Mouse (Mus musculus): ENCODE measurements around the gene Zbtb37. TPM values are rescaled to one million over a fixed set of nuclear protein-coding genes. Genes with fewer than 3 reads are reported as not detected.
"Not testable (repeated sequence)": the region's sequence is repeated elsewhere in the genome, so short reads cannot be mapped to it uniquely, and the experiment has no call there.

Zbtb37 gene
- polyA plus RNA-seq, 1 experiment from 2014 or later: 5.2 TPM

DNA sequence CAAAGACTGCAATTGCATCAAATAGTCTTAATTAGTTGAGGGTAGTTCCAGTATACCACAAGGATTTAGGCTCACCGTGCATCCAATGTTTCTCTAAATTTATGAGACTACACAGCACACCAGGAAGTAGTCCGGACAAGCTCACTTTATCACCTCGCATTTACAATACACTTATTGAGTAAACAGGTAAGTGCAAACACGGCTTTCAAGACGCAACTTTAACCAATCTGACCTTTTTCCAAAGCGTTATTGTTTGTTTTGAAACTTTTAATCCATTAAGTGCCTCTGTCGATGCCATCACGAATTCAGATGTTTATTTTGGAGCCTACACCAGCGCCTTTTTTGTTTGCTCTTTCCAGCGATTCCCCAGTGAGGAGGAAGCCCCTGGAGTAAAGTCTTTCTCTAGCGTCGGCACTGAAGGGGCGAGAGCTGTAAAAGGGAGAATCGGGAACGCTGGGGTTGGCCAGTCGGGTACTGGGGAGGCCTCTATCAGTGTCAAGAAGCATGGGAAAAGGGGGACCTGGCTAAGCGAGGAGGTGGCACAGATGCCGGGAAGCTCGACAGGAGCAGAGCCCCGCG lies 704 bp downstream of the Zbtb37 start:
- no peak for DNase-seq (ENCODE audit: low spot score)

DNA sequence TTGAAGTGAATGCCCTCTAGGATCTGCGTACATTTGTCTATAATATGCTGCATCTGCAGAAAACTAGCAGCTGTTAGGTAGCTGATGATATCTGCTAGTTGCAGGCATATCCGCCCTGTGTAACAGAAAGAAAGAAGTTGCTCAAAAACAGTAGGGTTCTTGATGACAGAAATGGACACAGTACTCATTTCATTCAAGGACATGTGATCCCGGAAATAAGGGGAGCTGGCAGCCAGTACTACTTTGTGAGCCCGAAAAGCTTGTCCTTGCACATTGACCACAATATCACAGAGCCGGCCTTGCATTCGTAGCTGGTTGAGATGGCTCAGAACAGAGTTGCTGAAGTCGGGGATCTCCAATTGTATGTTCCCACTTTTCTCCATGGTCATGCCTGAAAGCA lies 2.3 kb downstream of the Zbtb37 start:
- no peak for DNase-seq (ENCODE audit: low spot score)

DNA sequence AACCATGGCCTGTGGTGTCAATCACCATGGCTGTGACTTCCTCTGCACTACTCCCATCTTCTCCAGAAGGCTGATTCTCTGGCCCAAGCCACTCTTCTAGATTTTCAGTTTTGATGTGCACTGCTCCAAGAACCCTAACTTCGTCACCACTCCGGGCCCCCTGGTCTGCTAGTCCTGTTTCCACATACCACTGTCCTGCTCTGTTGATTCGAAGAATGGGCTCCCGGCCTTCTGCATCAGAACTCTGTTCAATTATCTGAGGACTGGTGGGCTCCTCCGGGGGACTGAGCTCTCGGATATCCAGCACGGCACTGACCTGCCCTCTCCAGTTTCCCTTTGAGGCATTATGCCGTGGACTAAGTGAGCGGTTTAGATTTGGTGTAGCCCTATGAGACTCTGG lies 2.8 kb downstream of the Zbtb37 start:
- DNase-seq (ENCODE audit: low spot score): no peak

DNA sequence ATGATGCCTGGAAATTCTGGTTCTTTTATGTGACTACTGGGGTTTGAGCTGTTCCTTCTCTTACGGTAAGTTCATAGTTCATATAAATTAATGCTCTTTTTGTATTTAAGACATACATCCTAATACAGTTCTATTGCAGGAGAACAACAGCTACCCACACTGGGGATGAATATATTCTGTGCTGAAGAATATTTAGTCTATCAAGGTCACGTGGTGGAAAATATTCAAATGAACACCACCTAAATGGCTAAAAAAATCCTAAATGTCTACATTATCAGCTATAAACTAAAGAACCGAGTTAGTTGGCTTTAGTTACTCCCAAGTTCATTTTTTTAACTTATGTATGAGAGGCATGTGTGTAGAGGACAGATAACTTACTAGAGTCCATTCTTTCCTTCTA lies 4.6 kb downstream of the Zbtb37 start:
- DNase-seq (ENCODE audit: low spot score): no peak

DNA sequence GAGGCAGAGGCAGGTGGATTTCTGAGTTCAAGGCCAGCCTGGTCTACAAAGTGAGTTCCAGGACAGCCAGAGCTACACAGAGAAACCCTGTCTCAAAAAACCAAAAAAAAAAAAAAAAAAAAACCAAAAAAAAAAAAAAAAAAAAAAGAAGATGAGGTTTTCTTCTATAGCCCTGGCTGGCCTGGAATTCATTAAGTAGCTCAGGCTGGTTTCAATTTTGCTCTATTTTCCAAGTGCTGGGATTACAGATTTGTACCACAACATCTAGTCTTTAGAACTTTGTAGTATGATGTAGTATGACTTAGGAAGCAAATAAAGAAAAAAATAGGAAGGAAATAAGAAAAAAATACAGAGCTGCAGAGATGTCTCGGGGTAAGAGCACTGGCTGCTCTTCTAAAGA lies 6.2 kb downstream of the Zbtb37 start:
- DNase-seq (ENCODE audit: low spot score): not testable (repeated sequence)

DNA sequence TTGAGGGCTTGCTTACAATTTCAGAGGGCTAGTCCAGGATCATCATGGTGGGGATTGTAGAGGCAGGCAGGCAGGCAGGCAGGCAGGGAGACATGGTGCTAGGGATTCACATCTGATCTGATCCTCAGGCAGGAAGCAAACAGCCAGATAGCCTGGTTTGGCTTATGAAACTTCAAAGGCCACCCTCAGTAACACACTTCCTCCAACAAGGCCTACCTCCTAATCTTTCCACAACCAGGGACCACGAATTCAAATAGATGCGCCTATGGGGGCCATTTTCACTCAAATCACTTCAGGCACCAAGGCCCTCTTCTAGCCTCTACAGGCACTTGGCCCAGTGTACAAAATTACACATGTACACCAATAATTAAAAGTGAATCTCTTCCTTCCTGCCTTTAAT lies 7.5 kb downstream of the Zbtb37 start:
- DNase-seq (ENCODE audit: low spot score): no peak

DNA sequence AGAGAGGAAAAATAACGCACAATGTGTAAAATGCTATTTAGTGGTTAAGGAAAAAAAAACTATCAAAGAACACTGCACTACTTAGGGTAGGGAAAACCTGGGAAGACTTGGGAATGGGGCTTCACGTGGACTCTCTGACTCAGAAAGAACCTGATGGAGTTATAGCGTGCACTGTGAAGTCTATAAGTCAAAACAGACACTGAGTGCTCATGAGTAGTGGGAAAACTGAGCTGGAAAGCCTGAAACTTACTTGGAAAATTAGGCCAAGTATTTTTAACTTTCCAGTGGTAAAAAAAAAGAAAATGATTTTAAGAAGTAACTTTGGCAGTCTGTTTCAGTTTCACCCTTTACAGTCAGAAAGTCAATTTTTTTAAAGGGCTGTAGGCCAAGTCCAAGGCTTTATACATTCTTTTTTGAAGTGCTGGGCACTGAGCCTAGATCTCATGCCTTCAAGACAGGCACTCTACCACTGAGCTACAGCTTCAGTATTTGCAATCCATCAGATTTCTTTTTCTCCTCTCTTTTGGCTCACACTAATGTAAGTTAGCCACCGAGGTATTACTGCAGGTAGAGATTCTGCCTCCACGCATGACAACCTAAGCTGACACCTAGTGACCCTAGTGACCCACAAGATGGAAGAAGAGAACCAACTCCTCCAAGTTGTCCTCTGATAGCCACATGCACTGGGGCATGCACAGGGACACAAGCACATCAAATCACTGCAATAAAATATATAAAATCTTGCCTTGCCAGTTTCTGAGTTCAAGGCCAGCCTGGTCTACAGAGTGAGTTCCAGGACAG lies 9.0 kb downstream of the Zbtb37 start:
- no peak for DNase-seq (ENCODE audit: low spot score)

DNA sequence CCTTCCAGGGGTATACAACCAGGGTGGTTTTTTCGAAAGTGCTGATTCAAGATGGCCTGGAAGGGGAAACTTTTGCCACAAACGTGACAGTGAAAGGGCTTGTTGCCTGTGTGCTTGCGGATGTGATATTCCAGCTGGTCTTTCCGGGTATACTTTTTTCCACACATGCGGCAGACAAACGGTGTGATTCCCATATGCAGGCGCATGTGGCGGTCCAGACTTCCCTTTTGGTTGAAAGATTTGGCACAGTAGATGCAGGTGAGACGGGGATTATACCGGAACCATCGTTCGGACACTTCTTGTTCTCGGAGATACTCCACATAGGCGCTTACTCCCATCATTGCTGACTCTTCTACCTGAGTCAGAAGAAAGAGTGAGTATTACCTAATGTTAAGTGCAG lies 14.6 kb downstream of the Zbtb37 start:
- DNase-seq (ENCODE audit: low spot score): no peak

DNA sequence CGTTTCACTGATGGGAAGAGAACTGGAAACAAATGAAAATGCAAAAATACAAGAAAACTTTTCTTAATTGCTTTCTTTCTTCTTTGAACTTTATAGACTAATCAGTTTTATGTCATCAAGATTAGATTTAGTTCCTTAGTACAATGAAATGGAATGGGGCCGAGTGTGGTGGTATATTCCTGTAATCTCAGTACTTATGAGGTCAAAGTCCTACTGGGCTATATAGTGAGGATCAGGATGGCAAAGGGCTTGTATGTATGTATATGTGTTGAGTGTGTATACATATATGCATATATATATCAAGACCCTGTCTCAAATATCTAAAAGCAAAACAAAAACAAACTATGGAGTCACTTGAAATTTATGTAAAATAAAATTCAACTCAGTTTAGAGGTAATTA lies 18.3 kb downstream of the Zbtb37 start:
- no peak for DNase-seq (ENCODE audit: low spot score)

DNA sequence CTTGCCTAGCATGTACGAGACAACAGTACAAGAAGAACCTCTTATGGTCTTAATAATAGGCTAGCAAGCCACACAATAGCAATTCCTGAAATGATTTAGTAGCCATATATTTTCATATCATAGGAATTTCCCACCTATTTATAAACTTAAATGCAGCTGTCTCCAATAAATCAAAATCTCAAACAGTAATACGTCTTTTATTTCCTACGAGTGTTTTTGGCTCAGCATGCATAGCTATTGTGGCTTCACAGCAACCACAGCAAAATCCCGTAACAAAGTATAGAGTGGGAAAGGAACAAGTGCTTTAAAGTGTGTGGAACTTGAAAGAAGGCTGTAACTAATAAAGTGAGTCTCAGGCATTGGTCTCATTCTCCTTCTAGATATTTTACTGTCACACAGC lies 24.2 kb downstream of the Zbtb37 start:
- no peak for DNase-seq (ENCODE audit: low spot score)

DNA sequence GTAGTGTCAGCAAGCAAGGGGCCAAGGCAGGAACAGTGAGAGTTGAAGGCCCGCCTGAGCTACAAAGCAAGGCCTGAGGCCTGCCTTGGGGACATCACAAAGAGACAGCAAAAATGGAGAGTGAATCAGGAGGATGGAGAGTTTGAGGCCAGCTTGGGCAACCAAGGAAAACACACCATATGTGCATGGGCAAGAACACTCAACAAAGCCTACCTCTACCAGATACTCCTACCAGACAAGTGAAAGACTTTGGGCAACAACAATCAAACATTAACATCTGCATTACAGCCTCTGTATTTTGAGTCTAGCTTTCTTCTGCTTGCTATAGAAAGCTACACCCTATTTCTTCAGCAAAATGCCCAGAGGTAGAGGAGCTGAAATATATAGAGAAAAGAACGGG lies 26.6 kb downstream of the Zbtb37 start:
- no peak for DNase-seq (ENCODE audit: low spot score)

DNA sequence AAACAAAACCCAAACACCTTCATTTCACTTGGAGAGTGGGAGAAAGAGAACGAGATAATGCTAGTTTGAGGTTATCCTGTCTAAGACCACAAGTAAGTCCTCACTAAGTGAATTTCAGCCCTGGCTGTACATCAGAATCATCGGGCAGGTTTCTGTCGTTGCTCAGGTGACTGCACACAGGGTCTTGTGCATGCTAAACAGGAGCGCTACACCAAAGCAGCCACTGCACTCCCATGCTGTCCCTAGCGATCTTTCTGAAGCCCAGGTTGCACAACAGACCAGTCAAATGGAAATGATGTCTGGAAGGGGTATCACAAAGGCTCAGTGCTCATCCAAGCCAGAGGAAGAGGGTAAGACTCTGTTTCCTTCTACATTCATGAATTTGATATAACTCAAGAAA lies 28.2 kb downstream of the Zbtb37 start:
- no peak for DNase-seq (ENCODE audit: low spot score)

DNA sequence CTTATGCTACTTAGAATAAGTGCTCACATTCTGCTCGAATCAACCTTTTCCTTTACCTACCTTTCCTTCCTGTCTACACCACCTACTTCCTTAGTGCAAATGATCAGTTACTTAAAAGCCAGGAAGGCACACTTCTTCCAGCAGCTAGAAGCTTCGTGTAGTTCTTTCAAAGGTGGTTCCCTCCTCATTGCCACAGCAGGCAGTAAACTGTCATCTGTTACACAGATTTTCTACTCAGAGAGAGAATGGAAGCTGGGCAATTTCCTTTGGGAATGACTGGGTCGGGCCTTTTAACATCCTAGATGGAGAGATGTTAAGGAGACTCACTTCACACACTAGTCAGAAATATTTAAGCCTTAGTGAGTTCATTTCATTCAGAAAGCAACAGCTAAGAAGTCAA lies 29.1 kb downstream of the Zbtb37 start:
- no peak for DNase-seq (ENCODE audit: low spot score)

DNA sequence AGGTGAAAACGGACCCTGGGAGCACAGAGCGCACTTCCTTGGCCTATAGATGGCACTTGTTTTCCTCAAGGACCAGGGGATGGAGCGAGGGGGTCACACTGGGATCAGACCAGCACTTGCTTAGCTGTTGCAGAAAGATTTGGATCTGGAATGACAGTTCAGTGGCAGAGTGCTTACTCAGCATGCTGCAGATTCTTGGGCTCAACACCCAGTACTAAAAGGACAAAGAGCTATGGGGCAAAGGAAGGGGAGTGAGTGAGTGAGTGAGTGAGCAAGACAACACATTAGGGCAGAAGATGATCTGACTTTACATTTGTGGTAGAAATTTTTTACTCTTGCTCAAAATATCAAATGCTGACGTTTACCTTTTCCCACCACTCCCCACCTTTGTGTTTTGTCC lies 29.7 kb downstream of the Zbtb37 start:
- no peak for DNase-seq (ENCODE audit: low spot score)

DNA sequence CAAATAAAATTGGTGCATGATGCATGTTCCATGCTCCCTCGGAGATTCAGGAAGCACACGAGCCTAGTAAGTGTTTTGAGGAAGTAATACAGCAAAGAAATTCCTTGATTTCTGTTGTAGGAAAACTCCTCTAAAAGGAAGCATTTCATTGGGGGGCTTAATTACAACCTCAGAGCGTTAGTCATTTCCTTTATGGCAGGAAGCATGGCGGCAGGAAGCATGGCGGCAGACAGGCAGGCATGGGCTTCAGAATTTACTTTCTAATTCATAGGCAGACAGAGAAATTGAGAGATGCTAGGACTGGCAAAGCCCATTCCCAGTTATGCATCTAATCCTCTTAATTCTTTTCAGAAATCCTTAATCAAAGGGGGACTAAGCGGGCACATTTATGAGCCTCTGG lies 40.8 kb downstream of the Zbtb37 start:
- no peak for DNase-seq (ENCODE audit: low spot score)

DNA sequence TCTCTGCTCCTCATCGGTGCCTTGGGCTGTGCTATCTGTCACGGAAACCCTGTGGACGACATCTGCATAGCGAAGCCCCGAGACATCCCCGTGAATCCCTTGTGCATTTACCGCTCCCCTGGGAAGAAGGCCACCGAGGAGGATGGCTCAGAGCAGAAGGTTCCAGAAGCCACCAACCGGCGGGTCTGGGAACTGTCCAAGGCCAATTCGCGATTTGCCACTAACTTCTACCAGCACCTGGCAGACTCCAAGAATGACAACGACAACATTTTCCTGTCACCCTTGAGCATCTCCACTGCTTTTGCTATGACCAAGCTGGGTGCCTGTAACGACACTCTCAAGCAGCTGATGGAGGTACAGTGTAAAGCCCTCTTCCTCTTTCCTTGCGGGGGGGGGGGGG lies 45.3 kb downstream of the Zbtb37 start:
- no peak for DNase-seq (ENCODE audit: low spot score)

DNA sequence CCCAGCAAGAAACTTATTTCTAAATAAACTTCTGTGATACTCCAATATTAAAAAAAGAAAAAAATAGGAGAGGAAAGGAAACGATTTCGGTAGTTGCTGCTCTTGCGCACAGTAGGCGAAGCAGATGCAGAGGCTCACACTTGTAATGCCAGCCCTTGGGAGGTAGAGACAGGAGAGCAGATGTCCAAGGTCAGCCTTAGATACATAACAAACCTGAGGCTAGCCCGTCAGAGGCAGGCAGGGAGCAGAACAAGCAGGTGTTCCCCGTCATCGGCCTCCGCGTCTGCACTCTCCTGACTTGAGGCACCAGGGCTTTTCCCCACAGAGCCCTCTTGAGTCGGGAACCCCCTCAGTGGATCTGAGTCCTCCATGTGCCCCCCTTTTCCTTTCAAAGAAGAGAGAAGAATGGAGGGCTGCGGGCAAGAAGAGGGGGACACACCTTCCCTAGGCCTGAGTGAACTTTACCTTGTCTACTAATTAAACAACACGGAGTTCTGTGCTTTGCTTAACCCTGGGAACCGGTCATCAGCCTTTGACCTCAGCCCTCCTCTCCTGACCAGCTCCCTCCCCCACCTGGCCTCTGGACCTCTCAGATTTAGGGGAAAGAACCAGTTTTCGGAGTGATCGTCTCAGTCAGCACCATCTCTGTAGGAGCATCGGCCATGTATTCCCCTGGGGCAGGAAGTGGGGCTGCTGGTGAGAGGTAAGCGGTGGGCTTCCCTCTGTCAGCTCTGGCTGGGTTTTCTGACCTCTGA lies 47.6 kb downstream of the Zbtb37 start:
- no peak for DNase-seq (ENCODE audit: low spot score)

DNA sequence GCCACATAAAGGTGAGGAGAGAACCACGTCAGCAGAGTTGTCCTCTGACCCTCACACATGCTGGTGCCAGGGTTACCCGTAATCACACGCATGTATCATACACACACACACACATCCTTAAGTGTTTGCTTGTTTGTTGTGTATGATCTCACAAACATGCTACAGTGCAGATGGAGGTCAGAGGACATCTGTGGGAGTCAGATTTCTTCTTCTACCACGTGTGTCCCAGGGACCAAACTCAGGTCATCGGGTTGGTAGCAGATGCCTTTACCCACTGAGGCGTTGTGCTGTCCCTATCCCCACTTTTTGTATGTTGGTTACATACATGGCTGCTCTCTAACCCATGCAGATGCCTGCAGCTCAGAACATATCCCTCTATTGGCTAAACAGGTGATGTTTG lies 49.2 kb downstream of the Zbtb37 start:
- no peak for DNase-seq (ENCODE audit: low spot score)

DNA sequence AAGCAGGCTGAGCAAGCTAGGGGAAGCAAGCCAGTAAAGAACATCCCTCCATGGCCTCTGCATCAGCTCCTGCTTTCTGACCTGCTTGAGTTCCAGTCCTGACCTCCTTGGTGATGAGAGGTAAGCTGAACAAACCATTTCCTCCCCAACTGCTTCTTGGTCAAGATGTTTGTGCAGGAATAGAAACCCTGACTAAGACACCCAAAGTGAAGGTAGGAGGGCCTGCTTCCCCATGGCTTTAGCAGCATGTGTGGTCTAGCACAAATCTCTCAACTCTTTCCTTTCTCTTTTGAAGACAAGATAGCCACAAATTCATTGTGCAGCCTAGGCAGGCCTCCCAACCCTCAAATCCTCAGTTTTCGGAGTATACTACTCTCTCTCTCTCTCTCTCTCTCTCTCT lies 49.9 kb downstream of the Zbtb37 start:
- not testable (repeated sequence) for DNase-seq (ENCODE audit: low spot score)

DNA sequence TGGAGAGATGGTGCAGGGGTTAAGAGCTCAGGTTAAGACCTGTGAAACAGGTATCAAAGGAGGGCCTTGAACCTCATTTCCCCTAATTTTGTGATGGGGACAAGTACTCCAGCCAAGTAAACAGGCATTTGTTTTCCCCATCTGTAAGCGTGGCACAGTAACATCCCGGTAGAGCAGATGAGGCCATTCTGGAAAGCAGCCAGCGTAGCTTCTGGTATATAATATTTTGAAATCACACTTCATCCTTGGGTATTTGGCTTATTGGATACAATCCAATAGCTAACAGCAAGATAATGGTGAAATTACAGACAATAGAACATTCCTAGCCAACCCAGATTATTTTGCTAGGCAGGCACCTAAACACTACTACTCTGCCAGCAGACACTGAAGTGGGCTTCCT lies 51.8 kb downstream of the Zbtb37 start:
- no peak for DNase-seq (ENCODE audit: low spot score)

DNA sequence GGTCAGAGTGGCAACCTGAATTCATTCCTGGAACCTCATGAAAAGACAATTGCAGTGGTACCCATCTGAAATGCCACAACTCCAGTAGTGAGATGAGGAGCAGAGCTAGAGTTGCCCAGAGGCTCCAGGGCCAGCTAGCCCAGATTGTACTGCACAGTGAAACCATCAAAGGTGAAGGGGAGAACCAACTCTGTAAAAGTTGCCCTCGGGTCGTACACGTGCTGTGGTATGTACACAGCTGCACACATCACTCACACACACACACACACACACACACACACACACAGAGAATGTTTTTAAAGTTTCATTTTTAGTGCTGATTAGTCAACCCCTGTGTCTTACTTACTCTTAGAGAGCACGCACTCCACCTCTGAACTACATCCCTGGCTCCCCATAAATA lies 53.3 kb downstream of the Zbtb37 start:
- no peak for DNase-seq (ENCODE audit: low spot score)

DNA sequence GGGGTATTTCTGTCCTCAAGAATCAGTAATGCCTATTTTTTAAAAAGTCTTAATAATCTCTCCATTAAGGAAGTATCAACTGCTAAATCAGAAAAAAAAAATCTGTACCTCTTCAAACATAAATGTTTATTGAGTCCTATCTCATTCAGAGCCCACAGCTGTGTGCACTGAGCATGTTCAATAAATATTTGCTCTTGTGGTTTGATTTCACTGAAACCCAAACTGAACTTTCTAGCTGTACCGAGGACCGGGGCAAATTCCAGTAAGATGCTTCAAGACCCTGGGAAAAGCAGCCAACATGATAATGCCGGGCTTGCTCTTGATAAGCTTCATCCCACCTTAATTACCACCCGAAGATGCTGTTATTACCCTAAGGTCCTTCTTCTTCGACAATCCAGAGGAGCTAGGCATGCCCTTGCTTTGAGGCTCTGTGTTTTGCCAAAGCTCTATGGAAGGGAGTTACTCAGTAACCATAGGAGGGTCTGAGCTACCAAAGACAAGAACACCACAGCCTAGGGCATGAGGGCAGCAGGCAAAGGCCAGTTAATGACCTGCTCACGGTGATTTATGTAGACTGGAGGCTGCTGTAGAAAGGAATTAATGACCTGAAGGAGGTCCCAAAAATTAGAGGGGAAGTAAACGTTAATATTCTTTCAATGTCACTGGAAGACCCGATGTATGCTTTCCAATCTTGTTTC lies 54.0 kb downstream of the Zbtb37 start:
- no peak for DNase-seq (ENCODE audit: low spot score)
